Mouse (Mus musculus): Measurements from ENCODE around the gene Mc1r. TPM values are rescaled to one million over a fixed set of nuclear protein-coding genes. Genes with fewer than 3 reads are reported as not detected.

The Mc1r gene
- polyA plus RNA-seq, 1 experiment from 2014 or later = not detected

- 93% methylated on average over 13 of the region's 13 CpGs for WGBS
- Histone ChIP-seq H3K9me3 (no peaks in the 10 kb centered on the region), H3K4me3 (no peak overlapping the region), H3K4me1 (no peaks in the 10 kb centered on the region), H3K27ac (replicated peaks) (no peak overlapping the region), H3K36me3 (replicated peaks) (peaks cover 100% of the 10 kb centered on the region), H3K27me3 (replicated peaks; ENCODE audit: low read depth, poor library complexity, severe bottlenecking) (no peaks in the 10 kb centered on the region)
- DNase-seq (ENCODE audit: low spot score) = no peak
These were observed 8.6 kb upstream of the Mc1r start for GRCm38 (mm10) chr8:123398308-123398707.

DNA sequence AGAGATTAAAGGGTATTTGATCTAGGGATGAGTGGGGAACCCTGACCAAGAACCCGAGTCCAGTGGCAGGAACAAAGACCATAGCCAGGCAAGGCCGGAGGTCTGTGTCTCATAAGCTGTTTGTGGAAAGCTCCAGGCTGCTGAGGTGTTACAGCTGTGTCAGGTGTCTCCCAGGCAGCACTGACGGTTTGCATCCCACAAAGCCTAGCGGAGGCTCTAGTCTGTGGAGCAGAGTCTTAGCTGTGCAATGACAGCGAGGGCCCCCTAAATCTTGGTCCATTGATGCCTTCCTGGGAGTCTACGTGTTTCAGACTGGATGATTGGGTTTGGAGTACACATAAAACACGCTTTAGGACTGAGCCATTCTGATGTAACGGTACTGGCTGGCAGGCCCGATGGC, 5.0 kb upstream of the Mc1r start:
- Histone ChIP-seq H3K27ac (replicated peaks) (no peak overlapping the region), H3K27me3 (replicated peaks; ENCODE audit: low read depth, poor library complexity, severe bottlenecking) (no peaks in the 10 kb centered on the region), H3K4me3 (no peak overlapping the region), H3K36me3 (replicated peaks) (peaks cover 67% of the 10 kb centered on the region), H3K9me3 (no peaks in the 10 kb centered on the region), H3K4me1 (peaks cover 10% of the 10 kb centered on the region; the same call in 1 of the 2 replicates)
- no peak for DNase-seq (ENCODE audit: low spot score)
- 91% methylated on average over 9 of the region's 9 CpGs for WGBS

GRCm38 (mm10) chr8:123402730-123403326, 4.1 kb upstream of the Mc1r start:
- H3K4me1 ChIP-seq = peaks cover 11% of the 10 kb centered on the region; the same call in 1 of the 2 replicates
- peaks cover 5% of the 10 kb centered on the region for H3K27me3 ChIP-seq (replicated peaks; ENCODE audit: low read depth, poor library complexity, severe bottlenecking)
- no peak overlapping the region for H3K4me3 ChIP-seq
- H3K36me3 ChIP-seq (replicated peaks) = peaks cover 58% of the 10 kb centered on the region
- WGBS = 88% methylated on average over 9 of the region's 9 CpGs
- no peak for DNase-seq (ENCODE audit: low spot score)
- H3K27ac ChIP-seq (replicated peaks) = no peak overlapping the region
- H3K9me3 ChIP-seq = no peaks in the 10 kb centered on the region

GRCm38 (mm10) chr8:123404521-123404920, 2.4 kb upstream of the Mc1r start:
- peaks cover 17% of the 10 kb centered on the region for H3K4me1 ChIP-seq
- no peak for DNase-seq (ENCODE audit: low spot score)
- no peak overlapping the region for H3K27ac ChIP-seq (replicated peaks)
- 32% methylated on average over 8 of the region's 8 CpGs for WGBS
- peaks cover 41% of the 10 kb centered on the region for H3K36me3 ChIP-seq (replicated peaks)
- peaks cover 19% of the 10 kb centered on the region for H3K27me3 ChIP-seq (replicated peaks; ENCODE audit: low read depth, poor library complexity, severe bottlenecking)
- no peaks in the 10 kb centered on the region for H3K9me3 ChIP-seq
- no peak overlapping the region for H3K4me3 ChIP-seq

- Histone ChIP-seq H3K9me3 (no peaks in the 10 kb centered on the region), H3K4me3 (no peak overlapping the region), H3K27me3 (replicated peaks; ENCODE audit: low read depth, poor library complexity, severe bottlenecking) (peaks cover 50% of the 10 kb centered on the region), H3K36me3 (replicated peaks) (peaks cover 10% of the 10 kb centered on the region), H3K4me1 (peaks cover 48% of the 10 kb centered on the region), H3K27ac (replicated peaks) (no peak overlapping the region)
- DNase-seq (ENCODE audit: low spot score) = no peak
- 94% methylated on average over 13 of the region's 13 CpGs for WGBS
These were observed 705 bp downstream of the Mc1r start for GRCm38 (mm10) chr8:123407612-123408011.

DNA sequence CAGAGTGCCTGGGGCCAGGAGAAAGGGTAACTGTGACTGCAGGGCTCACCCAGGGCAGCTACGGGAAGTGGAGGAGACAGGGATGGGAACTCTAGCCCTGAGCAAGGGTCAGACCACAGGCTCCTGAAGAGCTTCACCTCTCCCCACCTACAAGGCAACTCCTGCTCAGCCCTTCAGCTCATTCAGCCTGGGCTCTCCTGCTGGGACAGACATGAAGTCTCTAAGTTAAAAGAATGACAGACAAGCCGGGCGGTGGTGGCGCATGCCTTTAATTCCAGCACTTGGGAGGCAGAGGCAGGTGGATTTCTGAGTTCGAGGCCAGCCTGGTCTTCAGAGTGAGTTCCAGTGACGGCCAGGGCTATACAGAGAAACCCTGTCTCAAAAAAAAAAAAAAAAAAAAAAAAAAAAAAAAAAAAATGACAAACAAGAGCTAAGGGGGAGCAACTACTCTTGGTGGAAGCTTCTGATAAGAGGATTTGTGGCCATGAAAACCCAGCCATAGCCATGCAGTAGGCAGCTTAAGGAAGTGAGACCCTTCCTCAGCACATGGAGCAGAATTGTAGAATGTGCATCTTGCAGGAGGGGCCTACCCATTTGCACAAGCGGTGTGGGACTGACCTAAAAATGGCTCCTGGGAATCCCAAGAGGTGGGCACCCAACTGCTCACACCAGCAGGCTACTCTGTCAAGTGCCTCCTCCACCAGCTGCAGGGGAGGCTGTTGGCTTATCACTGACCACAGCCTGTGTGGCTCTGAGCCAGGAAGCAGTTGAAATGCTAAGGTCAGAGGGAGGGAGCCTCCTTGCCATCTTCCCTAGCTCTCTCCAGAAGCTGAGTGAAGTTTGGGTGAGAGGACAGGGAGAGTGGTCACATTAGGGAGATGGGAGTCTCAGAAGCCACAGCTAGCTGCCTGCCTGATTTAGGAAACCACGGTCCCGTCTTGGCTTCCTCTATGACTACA, 2.0 kb downstream of the Mc1r start:
- 72% methylated on average over 9 of the region's 9 CpGs for WGBS
- no peak for DNase-seq (ENCODE audit: low spot score)
- Histone ChIP-seq H3K4me1 (peaks cover 59% of the 10 kb centered on the region), H3K36me3 (replicated peaks) (no peaks in the 10 kb centered on the region), H3K27ac (replicated peaks) (no peak overlapping the region), H3K9me3 (no peaks in the 10 kb centered on the region), H3K4me3 (peak overlapping the region; percentile 65; the same call in 1 of the 2 replicates), H3K27me3 (replicated peaks; ENCODE audit: low read depth, poor library complexity, severe bottlenecking) (peaks cover 63% of the 10 kb centered on the region)

GRCm38 (mm10) chr8:123410049-123410587, 3.2 kb downstream of the Mc1r start:
- Histone ChIP-seq H3K4me3 (peak overlapping the region; percentile 65), H3K4me1 (peaks cover 56% of the 10 kb centered on the region)

DNA sequence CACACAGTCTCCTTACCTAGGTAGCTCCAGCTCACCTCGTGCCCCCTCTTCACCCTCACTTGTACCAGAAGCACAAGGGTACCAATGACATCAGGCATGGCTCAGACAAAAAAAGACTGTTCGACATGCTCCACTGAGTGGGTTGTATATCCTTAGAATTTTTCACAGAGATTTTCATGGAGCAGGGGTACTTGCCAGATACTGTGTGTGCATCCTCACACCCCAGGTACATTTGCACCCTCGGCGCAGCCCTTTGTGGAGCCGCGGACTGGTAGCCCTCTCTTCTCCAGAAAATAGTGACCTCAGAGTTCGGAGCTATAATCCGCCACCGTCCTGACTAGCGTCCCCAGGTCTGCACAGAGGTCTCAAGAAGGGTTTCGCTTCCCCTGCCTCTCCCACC, 3.9 kb downstream of the Mc1r start:
- no peaks in the 10 kb centered on the region for H3K9me3 ChIP-seq
- peak overlapping the region; percentile 85 for H3K27ac ChIP-seq (replicated peaks)
- H3K4me1 ChIP-seq = peaks cover 56% of the 10 kb centered on the region
- peak overlapping the region; percentile 65 for H3K4me3 ChIP-seq
- no peaks in the 10 kb centered on the region for H3K36me3 ChIP-seq (replicated peaks)
- H3K27me3 ChIP-seq (replicated peaks; ENCODE audit: low read depth, poor library complexity, severe bottlenecking) = peaks cover 67% of the 10 kb centered on the region
- DNase-seq (ENCODE audit: low spot score) = no peak
- WGBS = 6% methylated on average over 11 of the region's 11 CpGs

More at GRCm38 (mm10) chr8:123410049-123410587, 3.2 kb downstream of the Mc1r start:
- Histone ChIP-seq H3K9me3 (no peaks in the 10 kb centered on the region), H3K36me3 (replicated peaks) (no peaks in the 10 kb centered on the region), H3K27ac (replicated peaks) (peak overlapping the region; percentile 85), H3K27me3 (replicated peaks; ENCODE audit: low read depth, poor library complexity, severe bottlenecking) (peaks cover 67% of the 10 kb centered on the region)
- no peak for DNase-seq (ENCODE audit: low spot score)
- WGBS = 60% methylated on average over 8 of the region's 8 CpGs

- peak within 1 kb of the TSS; percentile 85 for H3K27ac ChIP-seq (replicated peaks)
- no peaks in the 10 kb centered on the region for H3K36me3 ChIP-seq (replicated peaks)
- WGBS = 0% methylated on average over 29 of the region's 29 CpGs
- H3K4me1 ChIP-seq = peaks cover 56% of the 10 kb centered on the region
- peak; percentile 84 for DNase-seq (ENCODE audit: low spot score)
- H3K27me3 ChIP-seq (replicated peaks; ENCODE audit: low read depth, poor library complexity, severe bottlenecking) = peaks cover 67% of the 10 kb centered on the region
- no peaks in the 10 kb centered on the region for H3K9me3 ChIP-seq
- peak within 1 kb of the TSS; percentile 65 for H3K4me3 ChIP-seq
These were observed 4.3 kb downstream of the Mc1r start, which contains the start of gene Tubb3 for GRCm38 (mm10) chr8:123411246-123411645. Gene Tubb3, plus strand, starts transcription at chr8:123411424.

- peaks cover 67% of the 10 kb centered on the region for H3K27me3 ChIP-seq (replicated peaks; ENCODE audit: low read depth, poor library complexity, severe bottlenecking)
- H3K9me3 ChIP-seq = no peaks in the 10 kb centered on the region
- H3K36me3 ChIP-seq (replicated peaks) = no peaks in the 10 kb centered on the region
- WGBS = 7% methylated on average over 16 of the region's 16 CpGs
- DNase-seq (ENCODE audit: low spot score) = no peak
- peak overlapping the region; percentile 85 for H3K27ac ChIP-seq (replicated peaks)
- H3K4me3 ChIP-seq = peak overlapping the region; percentile 65
- peaks cover 56% of the 10 kb centered on the region for H3K4me1 ChIP-seq
These were observed 4.9 kb downstream of the Mc1r start for GRCm38 (mm10) chr8:123411781-123412327.

- H3K27ac ChIP-seq (replicated peaks) = peak overlapping the region; percentile 85; the same call in 1 of the 2 replicates
- DNase-seq (ENCODE audit: low spot score) = peak; percentile 59
- H3K36me3 ChIP-seq (replicated peaks) = no peaks in the 10 kb centered on the region
- WGBS = 1% methylated on average over 12 of the region's 12 CpGs
- peak overlapping the region; percentile 65 for H3K4me3 ChIP-seq
- H3K9me3 ChIP-seq = no peaks in the 10 kb centered on the region
- H3K4me1 ChIP-seq = peaks cover 54% of the 10 kb centered on the region
- peaks cover 64% of the 10 kb centered on the region for H3K27me3 ChIP-seq (replicated peaks; ENCODE audit: low read depth, poor library complexity, severe bottlenecking)
These were observed 5.8 kb downstream of the Mc1r start for GRCm38 (mm10) chr8:123412560-123413170.

DNA sequence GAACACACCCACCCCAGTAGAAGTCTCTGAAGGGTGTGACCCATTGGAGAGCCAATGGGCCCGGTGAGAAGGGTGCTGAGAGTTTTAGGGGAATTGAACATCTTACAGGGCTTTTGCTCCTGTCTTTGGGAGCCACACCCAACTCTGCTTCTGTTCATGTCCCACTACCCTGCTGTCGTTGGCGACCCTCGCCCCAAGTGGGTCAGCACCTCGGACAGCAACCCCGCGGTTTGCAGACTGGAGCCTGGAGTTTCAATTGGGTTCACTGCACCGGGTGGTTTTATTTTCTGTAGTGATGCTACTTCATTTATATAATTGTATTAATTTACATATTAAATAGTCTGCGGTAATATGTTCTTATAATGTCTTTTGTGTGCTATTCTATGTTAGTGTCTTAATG, 7.3 kb downstream of the Mc1r start:
- 14% methylated on average over 9 of the region's 9 CpGs for WGBS
- H3K27ac ChIP-seq (replicated peaks) = no peak overlapping the region
- peak overlapping the region; percentile 65 for H3K4me3 ChIP-seq

More for the DNA sequence above, 7.3 kb downstream of the Mc1r start:
- peaks cover 10% of the 10 kb centered on the region for H3K36me3 ChIP-seq (replicated peaks)
- peaks cover 52% of the 10 kb centered on the region for H3K4me1 ChIP-seq
- no peaks in the 10 kb centered on the region for H3K9me3 ChIP-seq
- peak; percentile 78 for DNase-seq (ENCODE audit: low spot score)
- H3K27me3 ChIP-seq (replicated peaks; ENCODE audit: low read depth, poor library complexity, severe bottlenecking) = peaks cover 51% of the 10 kb centered on the region

Data from embryonic facial prominence, embryonic 10.5 days (tissue).